Mouse (Mus musculus): ENCODE data around the gene Olfr94.
"Not testable (repeated sequence)": the region's sequence is repeated elsewhere in the genome, so short reads cannot be mapped to it uniquely, and the experiment has no call there.

Olfr94 gene

DNA sequence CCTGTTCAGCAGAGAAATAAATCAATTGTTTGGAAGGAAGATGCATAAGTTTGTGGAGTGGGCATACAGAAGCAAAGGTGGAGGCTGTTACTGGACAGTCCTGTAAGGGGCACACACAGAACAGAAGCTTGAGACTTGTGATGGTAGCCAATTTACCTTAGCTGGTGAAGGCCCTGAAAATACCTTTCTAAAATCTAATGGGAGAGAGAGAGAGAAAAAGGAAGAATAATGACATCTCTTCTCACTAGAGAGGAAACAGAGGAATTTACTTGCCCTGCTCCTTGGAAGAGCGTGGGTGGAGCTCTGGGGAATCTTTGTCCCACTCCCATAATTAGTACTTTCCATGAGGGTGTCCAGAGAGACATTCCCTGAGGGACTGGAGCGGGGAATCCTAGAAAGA, at the start of gene Olfr94:
Olfr94 (minus strand) TSS at position 101 of the 400 bp plus-strand sequence.
- no peak for DNase-seq (ENCODE audit: low read depth, low spot score)

DNA sequence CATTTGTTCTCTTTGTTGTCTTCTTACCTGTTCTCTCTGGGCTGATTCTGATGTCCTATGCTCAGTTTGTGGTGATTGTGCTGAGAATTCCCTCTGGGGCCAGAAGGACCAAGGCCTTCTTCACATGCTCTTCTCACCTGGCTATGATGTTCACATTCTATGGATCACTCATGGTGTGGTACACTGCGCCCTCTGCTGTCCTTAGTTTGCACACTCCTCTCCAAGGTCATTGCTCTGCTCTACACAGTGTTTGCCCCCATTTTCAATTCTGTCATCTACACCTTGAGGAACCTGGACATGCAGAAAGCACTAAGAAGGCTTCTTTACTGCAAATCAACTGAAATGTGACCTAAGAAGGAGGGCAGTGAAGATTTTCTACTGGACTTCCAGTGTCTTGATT, 49.8 kb upstream of the Olfr94 start:
- no peak for DNase-seq (ENCODE audit: low read depth, low spot score)

DNA sequence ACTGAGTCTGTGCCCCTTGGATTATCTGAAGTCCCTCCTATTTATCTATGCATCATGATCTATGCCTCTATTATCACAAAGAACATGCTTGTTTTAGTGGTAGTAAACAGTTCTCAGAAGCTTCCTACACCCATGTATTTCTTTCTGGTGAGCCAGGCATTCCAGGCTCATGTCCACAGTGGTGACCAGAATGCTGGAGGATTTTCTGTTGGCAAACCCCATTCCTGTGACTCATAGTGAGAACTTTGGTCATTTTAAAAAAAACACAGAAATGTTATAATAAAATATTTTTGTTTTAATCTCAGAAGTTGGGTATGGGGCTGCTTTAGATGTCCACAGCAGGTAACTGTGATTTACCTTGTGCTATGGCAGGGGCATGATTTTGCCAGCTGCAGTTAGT, 48.7 kb upstream of the Olfr94 start:
- DNase-seq (ENCODE audit: low read depth, low spot score), result no peak

DNA sequence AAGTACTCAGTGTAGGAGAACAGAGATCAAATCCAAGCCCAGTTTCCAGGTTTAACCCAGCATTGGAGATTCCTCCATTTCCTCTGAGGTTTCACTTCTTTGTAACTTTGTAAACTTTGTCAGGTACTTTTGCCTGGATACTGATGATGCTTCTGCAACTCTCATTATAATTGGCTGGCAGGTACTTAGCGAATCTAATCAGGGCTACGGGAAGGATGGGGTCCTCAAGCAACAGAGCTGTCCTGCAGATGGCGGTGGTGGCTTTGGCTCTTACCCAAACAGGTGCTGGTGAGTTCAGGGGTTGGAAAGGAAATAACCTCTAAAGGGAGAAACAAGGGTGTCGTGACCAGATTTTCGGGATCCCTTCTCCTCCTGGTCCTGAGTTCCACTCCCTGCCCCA, 45.9 kb upstream of the Olfr94 start:
- DNase-seq (ENCODE audit: low read depth, low spot score), result peak; percentile 28

DNA sequence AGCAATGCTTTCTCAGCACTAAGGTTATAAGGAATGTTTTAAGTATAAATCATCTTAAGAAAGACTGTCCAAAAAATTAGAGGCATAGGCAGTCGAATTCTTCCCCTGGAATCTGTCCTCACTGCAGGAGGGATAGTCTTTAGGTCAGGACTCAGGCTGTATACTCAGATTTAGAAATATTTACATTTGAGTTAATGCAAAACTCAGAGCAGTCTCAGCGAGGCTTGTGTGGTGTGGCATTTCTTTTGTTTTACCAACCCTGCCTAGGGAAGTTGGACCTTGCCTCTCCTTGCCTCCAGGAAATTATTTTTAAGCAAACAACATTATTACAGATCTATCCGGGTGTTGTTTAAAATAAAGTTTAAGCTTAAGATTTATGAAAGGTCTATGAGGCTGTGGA, 41.4 kb upstream of the Olfr94 start:
- DNase-seq (ENCODE audit: low read depth, low spot score), result no peak

DNA sequence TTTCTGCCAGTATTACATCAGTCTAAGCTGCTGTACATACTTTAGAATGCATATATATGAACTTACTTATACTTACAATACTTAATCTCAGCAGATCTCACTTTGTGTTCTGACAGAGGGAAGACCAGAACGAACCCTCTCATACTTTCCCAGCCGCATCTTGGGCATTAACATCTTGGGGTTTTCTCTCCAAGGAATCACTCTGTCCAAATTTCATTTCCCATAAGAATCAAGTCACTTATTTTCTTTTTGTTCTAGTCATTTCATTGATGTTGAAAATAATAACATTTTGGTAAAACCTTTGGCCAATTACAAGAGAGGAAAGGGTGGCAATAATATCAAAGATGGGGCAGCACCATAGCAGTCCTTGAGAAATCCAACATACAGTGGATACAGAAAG, 36.4 kb upstream of the Olfr94 start, which contains the start of gene Olfr97:
Olfr97 (minus strand) TSS at position 101 of the 400 bp plus-strand sequence.
- not testable (repeated sequence) for DNase-seq (ENCODE audit: low read depth, low spot score)

DNA sequence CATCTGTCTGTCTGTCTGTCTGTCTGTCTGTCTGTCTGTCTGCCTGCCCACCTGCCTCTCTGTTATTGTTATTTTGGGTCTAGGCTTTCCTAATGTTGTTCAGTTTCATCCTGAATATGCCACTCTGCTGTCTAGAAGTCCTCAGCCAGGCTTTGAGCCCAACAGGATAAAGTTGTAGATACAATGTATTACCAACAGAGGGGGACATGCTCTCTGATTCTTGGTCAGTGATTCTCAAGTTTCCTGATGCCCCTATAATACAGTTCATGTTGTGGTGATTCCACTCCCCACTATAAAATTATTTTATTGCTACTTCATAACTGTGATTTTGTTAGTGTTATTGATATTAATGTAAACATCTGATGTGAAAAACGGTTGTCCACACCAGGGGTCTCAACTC, 21.1 kb upstream of the Olfr94 start:
- no peak for DNase-seq (ENCODE audit: low read depth, low spot score)

DNA sequence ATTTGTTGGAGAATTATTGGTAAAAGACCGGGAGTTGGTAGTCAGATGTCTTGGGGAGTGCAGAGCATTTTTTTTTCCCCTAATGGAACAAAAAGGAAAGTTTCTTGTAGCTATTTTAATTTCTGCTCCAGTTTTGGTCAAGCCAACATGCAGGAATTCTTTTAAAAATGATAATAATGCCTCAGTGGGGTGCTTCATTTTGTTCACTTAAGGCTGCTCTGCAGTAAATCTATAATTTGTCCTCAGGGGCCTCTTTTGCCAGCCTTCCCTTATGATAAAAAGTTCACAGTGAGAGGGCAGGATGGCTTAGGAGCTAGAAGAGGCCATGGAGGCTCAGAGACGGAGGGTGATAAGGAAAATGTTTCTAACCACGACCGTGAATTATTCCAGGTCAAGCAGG, 19.1 kb upstream of the Olfr94 start, which contains the start of gene Olfr96:
Olfr96 (plus strand) TSS at position 301 of the 400 bp plus-strand sequence.
- no peak for DNase-seq (ENCODE audit: low read depth, low spot score)

DNA sequence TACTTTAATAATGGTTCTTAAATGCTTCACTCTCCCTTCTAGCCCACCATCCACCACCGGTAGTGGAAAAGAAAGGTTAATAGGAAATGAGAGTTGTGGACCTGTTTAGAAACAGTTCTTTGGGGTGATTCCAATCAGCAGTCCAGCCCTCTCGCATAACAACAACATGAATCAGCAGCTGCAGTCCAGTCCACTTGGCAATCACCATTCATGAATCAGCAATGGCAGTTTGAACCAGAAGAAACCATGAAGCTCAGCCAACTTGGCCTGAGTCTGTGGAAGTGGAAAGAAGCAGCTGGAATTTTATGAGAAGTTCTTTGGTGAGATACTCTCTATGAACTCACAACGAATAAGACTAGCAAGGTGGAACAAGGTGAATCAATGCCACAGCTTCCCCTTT, 17.7 kb upstream of the Olfr94 start:
- no peak for DNase-seq (ENCODE audit: low read depth, low spot score)

DNA sequence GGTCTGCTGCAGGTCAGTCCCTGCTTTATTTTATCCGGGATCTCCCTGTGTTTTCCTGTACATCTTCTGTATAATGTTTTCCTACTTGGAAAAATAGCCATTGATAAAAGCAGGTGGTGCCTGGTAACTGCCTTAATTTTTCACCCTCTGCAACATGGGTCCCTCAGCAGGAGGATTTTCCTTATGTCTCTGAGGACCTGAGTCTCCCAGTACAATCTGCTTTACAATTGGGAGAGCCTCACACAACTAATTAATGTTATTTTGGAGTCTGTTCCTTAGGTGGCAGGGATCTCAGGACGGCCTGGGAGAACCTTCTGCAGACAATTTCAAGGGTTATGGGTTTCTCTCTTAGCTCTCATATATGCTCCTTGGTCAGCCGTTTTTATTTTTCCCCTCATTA, 12.2 kb upstream of the Olfr94 start, which contains the start of gene Olfr95:
Olfr95 (minus strand) TSS at position 101 of the 400 bp plus-strand sequence.
- DNase-seq (ENCODE audit: low read depth, low spot score), result no peak

DNA sequence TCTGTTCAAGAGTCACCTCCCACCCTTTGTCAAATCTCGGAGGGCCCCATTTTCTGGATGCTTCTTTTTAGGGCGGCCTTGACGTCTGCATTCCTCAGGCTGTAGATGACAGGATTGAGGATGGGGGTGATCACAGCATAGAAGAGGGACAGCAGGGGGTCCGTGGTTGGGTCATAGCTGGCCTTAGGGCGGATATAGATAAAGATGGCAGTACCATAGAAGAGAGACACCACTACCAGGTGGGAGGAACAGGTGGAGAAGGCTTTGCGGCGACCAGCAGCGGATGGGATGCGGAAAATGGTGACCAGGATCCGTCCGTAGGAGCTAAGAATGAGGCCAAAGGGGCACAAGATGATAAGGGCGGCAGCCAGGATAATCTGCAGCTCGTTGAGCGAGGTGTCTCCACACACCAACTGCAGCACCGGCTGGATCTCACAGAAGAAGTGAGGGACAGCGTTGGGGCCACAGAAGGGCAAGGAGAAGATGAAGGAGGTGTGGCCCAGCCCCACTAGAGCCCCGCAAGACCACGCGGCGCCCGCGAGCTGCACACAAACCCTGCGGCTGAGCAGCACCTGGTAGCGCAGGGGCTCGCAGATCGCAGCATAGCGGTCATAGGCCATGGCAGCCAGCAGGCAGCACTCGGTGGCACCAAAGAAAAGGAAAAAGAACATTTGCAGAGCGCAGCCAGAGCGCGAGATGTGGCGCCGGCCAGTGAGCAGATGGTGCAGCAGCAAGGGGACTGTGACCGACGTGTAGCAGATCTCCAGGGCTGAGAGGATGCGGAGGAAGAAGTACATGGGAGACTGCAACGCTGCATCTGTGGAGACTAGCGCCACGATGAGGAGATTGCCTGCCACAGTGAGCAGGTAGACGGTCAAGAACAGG, 10.3 kb upstream of the Olfr94 start:
- DNase-seq (ENCODE audit: low read depth, low spot score), result no peak

DNA sequence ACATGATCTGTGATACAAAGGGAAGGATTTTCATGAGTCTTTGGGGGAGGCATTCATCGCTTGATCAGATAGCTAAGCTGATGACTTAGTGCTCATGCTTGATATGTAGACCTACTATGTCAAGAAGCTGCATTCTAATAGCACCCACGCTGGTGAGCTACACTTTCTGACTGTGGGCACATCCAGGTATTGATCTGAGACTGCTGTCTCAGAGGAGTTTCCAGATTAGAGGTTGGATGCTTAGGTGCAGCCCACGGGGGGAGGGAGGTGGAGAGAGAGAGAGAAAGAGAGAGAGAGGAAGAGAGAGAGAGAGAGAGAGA, 3.1 kb upstream of the Olfr94 start:
- DNase-seq (ENCODE audit: low read depth, low spot score), result no peak

DNA sequence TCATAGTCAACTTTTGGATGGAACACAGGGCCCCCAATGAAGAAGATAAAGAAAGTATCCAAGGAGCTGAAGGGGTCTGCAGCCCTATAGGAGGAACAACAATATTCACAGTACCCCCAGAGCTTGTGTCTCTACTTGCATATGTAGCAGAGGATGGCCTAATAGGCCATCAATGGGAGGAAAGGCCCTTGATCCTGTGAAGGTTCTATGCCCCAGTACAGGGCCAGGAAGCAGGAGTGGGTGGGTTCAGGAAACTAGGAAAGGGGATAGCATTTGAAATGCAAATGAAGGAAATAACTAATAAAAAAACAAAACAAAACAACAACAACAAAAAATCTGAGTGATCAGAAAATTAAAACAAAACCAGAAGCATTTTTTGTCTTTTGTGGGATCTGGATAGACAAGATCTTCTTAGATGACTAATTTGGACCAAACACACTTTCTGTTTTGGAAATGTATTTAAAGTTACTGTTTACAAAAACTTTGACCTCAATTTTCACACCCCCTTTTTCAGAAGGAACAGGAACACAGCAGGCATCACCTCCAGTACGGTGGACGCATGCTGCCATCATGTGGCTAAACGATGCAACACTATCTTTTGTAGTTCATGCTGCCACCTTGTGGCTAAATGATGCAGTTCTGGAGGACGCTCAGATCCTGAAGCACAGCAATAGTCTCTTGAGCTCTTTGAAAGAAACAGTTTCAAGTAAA, 2.6 kb upstream of the Olfr94 start:
- DNase-seq (ENCODE audit: low read depth, low spot score), result peak; percentile 86

DNA sequence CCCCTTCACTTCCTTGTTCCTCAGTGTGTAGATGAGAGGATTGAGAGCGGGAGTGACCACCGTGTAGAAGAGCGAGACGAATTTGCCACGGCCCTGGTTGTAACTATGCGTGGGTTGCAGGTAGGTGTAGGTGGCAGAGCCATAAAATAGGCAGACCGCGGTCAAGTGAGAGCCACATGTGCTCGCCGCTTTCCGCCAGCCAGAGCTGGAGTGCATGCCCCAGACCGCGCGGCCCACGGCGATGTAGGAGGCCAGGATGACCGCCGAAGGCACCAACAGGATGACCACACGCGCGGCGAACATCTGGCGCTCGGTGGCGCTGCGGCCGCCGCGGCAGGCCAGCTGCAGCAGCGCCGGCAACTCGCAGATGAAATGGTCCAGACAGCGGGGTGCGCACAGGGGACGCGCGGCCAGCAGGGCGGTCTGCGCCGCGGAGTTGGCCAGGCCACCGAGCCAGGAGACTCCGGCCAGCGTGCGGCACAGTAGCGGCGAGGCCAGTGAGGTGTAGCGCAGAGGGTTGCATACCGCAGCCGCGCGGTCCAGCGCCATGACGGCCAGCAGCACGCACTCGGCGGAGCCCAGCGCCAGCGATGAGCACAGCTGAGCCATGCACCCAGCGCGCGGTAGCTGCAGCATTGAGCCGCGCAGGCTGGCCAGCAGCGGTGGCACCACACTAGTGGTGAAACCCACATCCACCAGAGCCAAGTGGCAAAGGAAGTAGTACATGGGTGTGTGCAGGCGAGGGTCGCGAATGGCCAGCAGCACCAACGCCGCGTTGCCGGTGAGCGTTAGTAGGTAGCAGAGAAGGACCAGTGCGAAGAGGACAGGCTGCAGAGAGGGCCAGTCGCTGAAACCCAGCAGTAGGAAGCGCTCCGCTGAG, 3.7 kb downstream of the Olfr94 start:
- DNase-seq (ENCODE audit: low read depth, low spot score), result peak; percentile 63

DNA sequence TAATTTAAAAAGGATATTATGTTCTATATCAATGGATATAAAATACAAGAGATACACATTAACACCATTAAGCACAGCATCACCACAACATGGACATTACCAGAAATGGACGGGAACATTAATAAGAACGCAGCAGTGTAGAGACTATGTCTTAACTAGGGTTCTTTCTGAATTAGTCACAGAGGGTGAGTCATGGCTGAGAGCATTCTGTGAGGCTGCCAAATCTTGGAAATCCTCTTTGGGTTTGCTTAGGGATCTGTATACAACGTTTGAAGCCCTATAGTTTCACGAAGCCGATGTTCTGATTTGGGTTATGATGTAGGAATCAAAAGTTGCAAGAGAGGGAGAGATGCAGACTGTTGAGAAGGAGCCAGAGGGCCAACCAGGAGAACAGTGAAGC, 6.0 kb downstream of the Olfr94 start:
- no peak for DNase-seq (ENCODE audit: low read depth, low spot score)

DNA sequence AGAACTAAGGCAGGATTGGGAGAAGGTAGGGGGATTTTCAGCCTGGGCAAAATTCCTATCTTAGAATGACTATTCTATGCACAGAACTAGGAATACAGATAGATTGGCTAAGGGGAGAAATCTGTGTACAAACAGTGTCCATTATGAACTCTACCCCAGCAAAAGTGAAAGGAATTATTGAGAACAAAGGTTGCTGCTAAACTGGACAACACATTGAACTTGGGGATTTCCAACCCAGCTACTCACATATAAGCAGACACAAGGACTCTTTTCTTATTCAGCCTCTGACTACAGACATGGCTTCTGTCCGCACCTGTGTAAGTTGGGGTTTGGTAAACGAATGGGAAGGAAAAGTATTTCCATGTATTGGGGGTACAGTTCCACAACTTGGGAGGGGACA, 7.1 kb downstream of the Olfr94 start, which contains the start of gene Ubd:
Ubd (plus strand) TSS at position 237 of the 400 bp plus-strand sequence.
- DNase-seq (ENCODE audit: low read depth, low spot score), result no peak

DNA sequence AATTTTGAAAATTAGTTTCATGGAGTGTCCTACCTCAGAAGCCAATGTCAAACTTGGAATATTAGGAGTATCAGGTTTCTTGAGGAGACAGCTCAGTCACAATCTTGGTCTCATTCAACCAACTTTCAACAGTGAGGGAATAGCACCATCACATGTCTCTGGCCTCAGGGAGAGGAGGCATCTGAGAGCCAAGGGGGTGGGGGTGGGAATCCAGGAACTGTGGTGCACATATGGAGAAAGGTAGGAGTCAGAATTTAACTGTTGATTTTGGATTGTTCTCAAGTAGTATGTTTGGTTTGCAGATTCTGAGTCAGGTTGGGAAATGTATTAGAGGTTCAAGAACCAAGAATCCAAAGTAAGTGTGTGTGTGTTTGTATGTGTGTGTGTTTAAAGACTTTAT, 7.8 kb downstream of the Olfr94 start:
- DNase-seq (ENCODE audit: low read depth, low spot score), result no peak

DNA sequence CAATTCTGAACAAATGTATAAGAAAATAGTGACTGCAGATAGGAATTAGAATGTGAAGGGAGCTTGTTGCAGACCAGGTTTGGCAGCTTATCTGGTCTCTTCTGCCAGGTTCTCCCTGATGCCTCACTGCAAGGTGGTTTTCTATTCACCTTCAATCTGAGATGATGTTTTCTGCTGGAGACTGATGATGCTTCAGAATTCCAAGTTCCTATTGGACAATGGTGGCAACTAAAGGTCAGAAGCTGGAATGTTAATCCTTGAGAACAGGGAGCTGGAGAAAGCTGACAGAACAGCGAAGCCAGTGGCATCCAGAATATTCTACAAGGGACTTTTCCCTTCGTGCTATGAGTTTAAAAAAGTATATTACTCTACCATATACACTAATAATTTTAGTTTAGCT, 10.1 kb downstream of the Olfr94 start:
- peak; percentile 48 for DNase-seq (ENCODE audit: low read depth, low spot score)

DNA sequence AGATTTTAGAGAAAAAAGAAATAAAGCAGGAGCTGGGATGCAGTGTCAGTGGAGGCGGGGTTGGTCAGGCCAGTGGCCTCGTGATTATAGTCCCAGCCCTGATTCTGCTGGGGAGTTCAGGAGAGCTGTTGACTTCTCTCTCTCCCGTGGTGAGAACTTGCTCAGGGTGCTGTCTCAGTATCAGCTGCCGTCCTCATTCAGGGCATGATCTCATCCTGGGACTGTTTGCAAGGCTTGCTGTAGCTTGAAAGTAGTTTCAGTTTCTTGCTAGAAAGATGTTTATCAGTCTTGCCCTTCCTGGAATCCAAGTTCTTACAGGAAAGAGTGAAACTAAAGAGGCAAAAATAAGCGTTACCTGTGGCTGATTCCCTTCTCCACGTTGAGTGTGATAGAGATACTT, 15.3 kb downstream of the Olfr94 start:
- DNase-seq (ENCODE audit: low read depth, low spot score), result no peak

DNA sequence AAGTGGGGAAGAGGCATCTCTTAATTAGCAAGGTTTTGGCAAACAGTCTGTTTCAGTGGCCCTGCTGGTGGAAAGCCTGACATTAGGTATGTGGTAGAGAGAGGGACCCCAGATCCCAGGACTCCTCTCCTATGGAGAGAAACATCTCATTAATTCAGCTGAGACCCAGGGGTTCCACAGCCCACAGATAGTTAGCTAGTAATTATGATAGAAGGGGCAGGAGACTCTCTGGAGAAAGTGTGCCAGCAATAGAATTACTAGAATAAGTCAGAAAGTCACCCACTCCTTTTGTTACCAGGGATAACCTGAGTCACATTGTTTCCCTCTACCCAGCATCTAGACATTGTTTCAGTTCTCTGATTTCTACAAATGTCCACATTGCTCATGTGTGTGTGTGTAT, 39.4 kb downstream of the Olfr94 start, which contains the start of gene Olfr93:
Olfr93 (minus strand) TSS at position 101 of the 400 bp plus-strand sequence.
- DNase-seq (ENCODE audit: low read depth, low spot score), result no peak

All from mesoderm, embryonic 11.5 days (tissue).